Mouse (Mus musculus) small intestine, adult 2 months (tissue): ENCODE measurements around the gene C2.

Experiments used
- CTCF ChIP-seq: fragments of 200-500 bp; IDR thresholded peaks from 2 replicates; pipeline ENCODE4 v1.5.1; 2012; ENCODE audit warnings: low read depth, mild to moderate bottlenecking, control low read depth, inconsistent platforms, low read length, moderate library complexity, mixed read lengths; ENCODE audit not compliant: insufficient replicate concordance, insufficient read length; ENCODE audit errors: extremely low read depth
- POLR2A ChIP-seq: fragments of 200-500 bp; IDR thresholded peaks from 2 replicates; pipeline ENCODE4 v1.6.1; 2012; ENCODE audit warnings: low read depth, mild to moderate bottlenecking, control low read depth, inconsistent platforms, low read length, moderate library complexity

- no peak for TF ChIP-seq CTCF
- TF ChIP-seq POLR2A: no peak
Observed at GRCm38 (mm10) chr17:34887942-34888341, 10.1 kb downstream of the C2 start.
